Mouse (Mus musculus) MEL (cell line): ENCODE results near the gene Trit1.

Experiments used
- CTCF ChIP-seq, 3 experiments: IDR thresholded peaks in 2 of 3; conservative IDR thresholded peaks in 1 of 3; 2 replicates each; pipeline ENCODE4 v1.5.1; 2011 to 2012; ENCODE audit warnings: low read length in 3 of 3, low read depth in 2 of 3, mild to moderate bottlenecking in 2 of 3, improper control_type of control experiment in 1 of 3, inconsistent platforms in 1 of 3, mixed read lengths in 1 of 3, moderate library complexity in 1 of 3; ENCODE audit not compliant: control insufficient read depth in 1 of 3, insufficient read depth in 1 of 3, poor library complexity in 1 of 3, severe bottlenecking in 1 of 3
- GABPA ChIP-seq: IDR thresholded peaks from 2 replicates; pipeline ENCODE4 v1.6.1; 2012; ENCODE audit warnings: low read depth, mild to moderate bottlenecking, inconsistent platforms, low read length, improper control_type of control experiment, moderate library complexity
- MAFK ChIP-seq: IDR thresholded peaks from 2 replicates; pipeline ENCODE4 v1.6.1; 2011; ENCODE audit warnings: low read depth, mild to moderate bottlenecking, low read length, improper control_type of control experiment, borderline replicate concordance
- MAX ChIP-seq: IDR thresholded peaks from 2 replicates; pipeline ENCODE4 v1.6.1; 2011; ENCODE audit warnings: low read length, improper control_type of control experiment
- MEF2A ChIP-seq: IDR thresholded peaks from 2 replicates; pipeline ENCODE4 v1.6.1; 2014; ENCODE audit warnings: low read depth, mild to moderate bottlenecking, inconsistent platforms, low read length, improper control_type of control experiment; ENCODE audit not compliant: poor library complexity, insufficient replicate concordance, severe bottlenecking; ENCODE audit errors: extremely low read depth
- MYC ChIP-seq: IDR thresholded peaks from 2 replicates; pipeline ENCODE4 v1.6.1; 2011; ENCODE audit warnings: low read depth, mild to moderate bottlenecking, low read length, improper control_type of control experiment, moderate library complexity
- POLR2A ChIP-seq, 2 experiments: IDR thresholded peaks; 2 replicates each; pipeline ENCODE4 v1.6.1; 2011 to 2012; ENCODE audit warnings: low read length in 2 of 2, mild to moderate bottlenecking in 2 of 2, control low read depth in 1 of 2, improper control_type of control experiment in 1 of 2, low read depth in 1 of 2, moderate library complexity in 1 of 2; ENCODE audit not compliant: control insufficient read depth in 1 of 2, insufficient read depth in 1 of 2, poor library complexity in 1 of 2
- POLR2AphosphoS2 ChIP-seq: IDR thresholded peaks from 2 replicates; pipeline ENCODE4 v1.6.1; 2011; ENCODE audit warnings: low read length, improper control_type of control experiment
- SMC3 ChIP-seq: IDR thresholded peaks from 2 replicates; pipeline ENCODE4 v1.6.1; 2011; ENCODE audit warnings: low read depth, low read length, improper control_type of control experiment
- TCF12 ChIP-seq: IDR thresholded peaks from 2 replicates; pipeline ENCODE4 v1.6.1; 2014; ENCODE audit warnings: low read depth, mild to moderate bottlenecking, inconsistent platforms, low read length, improper control_type of control experiment, moderate library complexity
- UBTF ChIP-seq: IDR thresholded peaks from 2 replicates; pipeline ENCODE4 v1.6.1; 2012; ENCODE audit warnings: low read depth, mild to moderate bottlenecking, inconsistent platforms, low read length, improper control_type of control experiment, moderate library complexity, borderline replicate concordance; ENCODE audit not compliant: insufficient read depth
- ZMIZ1 ChIP-seq: IDR thresholded peaks from 2 replicates; pipeline ENCODE4 v1.6.1; 2012; ENCODE audit warnings: low read depth, mild to moderate bottlenecking, inconsistent platforms, low read length, improper control_type of control experiment, moderate library complexity

DNA sequence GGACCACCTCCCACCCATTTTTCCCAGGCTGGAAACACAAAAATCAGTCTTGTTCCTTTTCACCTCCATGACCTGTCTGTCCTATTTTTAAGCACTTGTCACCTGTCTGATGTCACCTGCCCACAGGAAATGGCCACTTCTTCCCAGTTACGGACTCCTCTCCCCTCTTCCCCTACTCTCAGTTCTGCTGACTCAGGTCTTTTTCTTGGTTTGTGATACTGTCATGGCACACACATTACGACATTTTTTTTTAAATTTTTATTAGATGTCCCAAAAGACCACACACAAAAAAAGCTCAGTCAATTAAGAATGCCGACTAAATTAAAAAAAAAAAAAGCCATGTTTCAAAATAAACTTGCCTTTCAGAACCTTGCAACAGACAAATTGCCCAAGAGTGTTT, 33.9 kb upstream of the Trit1 start:
- no peak for TF ChIP-seq CTCF (IDR thresholded peaks at IDR 0.05 in 2 of 3, conservative IDR thresholded peaks at IDR 0.05 in 1 of 3; ENCODE audit: control insufficient read depth in 1 of 3, insufficient read depth in 1 of 3, low read depth in 2 of 3, low read length in 3 of 3, poor library complexity in 1 of 3, severe bottlenecking in 1 of 3)
- TF ChIP-seq UBTF, result no peak
- no peak for TF ChIP-seq SMC3
- no peak for TF ChIP-seq MEF2A
- no peak for TF ChIP-seq MAX
- TF ChIP-seq MYC, result no peak
- TF ChIP-seq GABPA, result no peak
- peak; percentile 51; the same call in 1 of the 2 replicates for TF ChIP-seq MAFK
- TF ChIP-seq POLR2AphosphoS2, result no peak
- no peak for TF ChIP-seq ZMIZ1
- no peak for TF ChIP-seq POLR2A (IDR thresholded peaks at IDR 0.05; ENCODE audit: control insufficient read depth in 1 of 2, insufficient read depth in 1 of 2, low read depth in 1 of 2, low read length in 2 of 2, poor library complexity in 1 of 2)
- no peak for TF ChIP-seq TCF12
